Mouse (Mus musculus) embryonic facial prominence, embryonic 11.5 days (tissue): ENCODE data around the gene Rnf6. TPM values are rescaled to one million over a fixed set of nuclear protein-coding genes. Genes with fewer than 3 reads are reported as not detected.

ENCODE experiments used
- ATAC-seq: fragments of 200-750 bp; cut with Nextera tagmentation; replicated peaks from 2 replicates; pipeline ENCODE4 v1.8.0; 2017; ENCODE audit warnings: low read depth; ENCODE audit not compliant: insufficient number of reproducible peaks, low FRiP score, low TSS enrichment
- DNase-seq: peaks from one replicate; pipeline ENCODE4 v3.0.0-alpha.2; 2015; ENCODE audit warnings: low spot score
- H3K27ac ChIP-seq: fragments of 300-500 bp; sonication (generic); replicated peaks from 2 replicates; pipeline ENCODE4 v1.5.1; 2014; ENCODE audit warnings: mild to moderate bottlenecking, low read depth, low read length, control low read depth
- H3K27me3 ChIP-seq: fragments of 300-500 bp; sonication (generic); 2 replicates; pipeline ENCODE4 v1.6.1; 2014; ENCODE audit warnings: mild to moderate bottlenecking, low read length, moderate library complexity, mixed read lengths; ENCODE audit not compliant: control insufficient read depth, insufficient read depth
- H3K36me3 ChIP-seq: fragments of 300-500 bp; sonication (generic); replicated peaks from 2 replicates; pipeline ENCODE4 v1.6.1; 2014; ENCODE audit warnings: low read depth, mild to moderate bottlenecking, low read length, moderate library complexity, mixed read lengths; ENCODE audit not compliant: control insufficient read depth, insufficient read depth
- H3K4me1 ChIP-seq: fragments of 300-500 bp; sonication (generic); 2 replicates; pipeline ENCODE4 v1.6.1; 2014; ENCODE audit warnings: low read length, mixed read lengths; ENCODE audit not compliant: control insufficient read depth, insufficient read depth
- H3K4me2 ChIP-seq: fragments of 300-500 bp; sonication (generic); 2 replicates; pipeline ENCODE4 v1.6.1; 2014; ENCODE audit warnings: low read depth, mild to moderate bottlenecking, control low read depth, low read length, moderate library complexity
- H3K4me3 ChIP-seq: fragments of 300-500 bp; sonication (generic); 2 replicates; pipeline ENCODE4 v1.5.1; 2014; ENCODE audit warnings: low read depth, low read length, control low read depth
- H3K9ac ChIP-seq: fragments of 300-500 bp; sonication (generic); replicated peaks from 2 replicates; pipeline ENCODE4 v1.6.1; 2014; ENCODE audit warnings: mild to moderate bottlenecking, control low read depth, low read length
- H3K9me3 ChIP-seq: fragments of 300-500 bp; sonication (generic); replicated peaks from 2 replicates; pipeline ENCODE4 v1.6.1; 2016; ENCODE audit warnings: mild to moderate bottlenecking, low read length, inconsistent platforms, mixed read lengths; ENCODE audit not compliant: control insufficient read depth
- WGBS: fragments of 180-500 bp; shearing (Covaris S2); extraction: QIAGEN DNeasy Blood & Tissue Kit; methylation state at CpG from one replicate; pipeline ENCODE4 v1.1.7; 2014; 5-methylcytosine and 5-hydroxymethylcytosine counted together
- polyA plus RNA-seq: library from polyadenylated mRNA; unstranded; fragments of >200 nt; fragmentation: Nextera tagmentation; extraction: Ambion mirVana; gene quantifications from 2 replicates; pipeline ENCODE4 v1.2.1, GENCODE M21; 2014

Rnf6 gene
- polyA plus RNA-seq, 1 experiment from 2014 or later, result 23.7 TPM

DNA sequence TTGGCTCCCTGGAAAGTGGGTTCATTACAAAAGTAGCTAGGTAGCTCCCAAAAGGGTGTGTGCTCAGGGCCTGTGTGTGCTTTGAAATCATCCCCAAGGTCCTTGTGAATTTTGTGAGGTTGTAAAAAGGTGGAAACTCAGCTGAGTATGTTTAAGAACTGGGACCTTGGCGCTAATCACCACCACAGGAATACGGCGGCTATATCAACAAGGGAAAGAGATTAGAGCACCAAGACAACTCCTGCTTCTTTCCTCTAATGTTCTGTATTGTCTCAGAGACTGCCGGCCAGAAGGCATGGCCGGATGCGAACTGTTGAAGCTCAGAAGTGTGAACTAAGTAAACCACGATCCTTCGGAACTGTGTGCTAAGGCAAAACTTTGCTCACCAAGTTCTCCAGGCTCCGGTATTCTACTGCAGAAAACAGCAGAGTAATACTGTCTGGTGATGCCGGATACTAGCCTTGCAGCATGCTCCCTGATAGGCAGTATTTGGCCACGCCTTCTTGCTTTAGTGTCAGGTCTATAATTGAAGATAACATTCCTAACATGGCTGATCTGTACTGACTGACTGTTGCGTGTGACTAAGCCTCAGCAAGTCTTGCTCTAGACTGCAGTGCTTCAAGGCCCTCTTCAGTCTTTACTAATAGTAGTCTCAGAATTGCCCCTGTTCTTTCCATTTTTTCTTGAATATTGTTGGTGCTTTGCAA lies 29.2 kb upstream of the Rnf6 start:
- H3K9ac ChIP-seq, result no peak overlapping the region
- no peaks in the 10 kb centered on the region for H3K9me3 ChIP-seq
- ATAC-seq (no peak), DNase-seq (no peak)
- H3K4me1 ChIP-seq, result no peaks in the 10 kb centered on the region
- no peak overlapping the region for H3K4me2 ChIP-seq
- no peak overlapping the region for H3K4me3 ChIP-seq
- H3K36me3 ChIP-seq, result no peaks in the 10 kb centered on the region
- WGBS, result 91% methylated on average over 12 of the region's 12 CpGs
- no peaks in the 10 kb centered on the region for H3K27me3 ChIP-seq
- no peak overlapping the region for H3K27ac ChIP-seq

DNA sequence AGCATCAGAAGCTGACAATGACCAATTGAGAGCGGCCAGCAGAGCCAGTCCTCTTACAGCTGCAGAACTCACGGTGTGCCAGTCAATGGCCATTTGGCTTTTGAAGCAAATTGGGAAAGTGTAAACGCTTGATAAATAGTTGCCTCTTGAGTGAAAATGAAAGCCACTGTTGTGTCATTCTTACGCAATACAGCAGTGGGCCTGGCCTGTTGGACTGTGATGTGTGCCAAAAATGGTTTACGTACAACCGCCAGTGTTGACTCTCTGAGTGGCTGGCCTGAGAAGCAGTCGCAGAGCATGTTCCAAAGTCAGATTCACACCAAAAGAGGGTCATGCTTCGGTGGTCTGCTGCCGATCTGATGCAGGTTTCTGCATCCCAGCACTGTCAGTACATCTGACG lies 27.4 kb upstream of the Rnf6 start:
- Histone ChIP-seq H3K4me1 (no peaks in the 10 kb centered on the region), H3K9me3 (no peaks in the 10 kb centered on the region), H3K36me3 (no peaks in the 10 kb centered on the region), H3K27me3 (no peaks in the 10 kb centered on the region), H3K27ac (no peak overlapping the region), H3K4me2 (no peak overlapping the region), H3K9ac (no peak overlapping the region), H3K4me3 (no peak overlapping the region)
- no peak for DNase-seq
- WGBS, result 94% methylated on average over 10 of the region's 10 CpGs
- ATAC-seq, result no peak

DNA sequence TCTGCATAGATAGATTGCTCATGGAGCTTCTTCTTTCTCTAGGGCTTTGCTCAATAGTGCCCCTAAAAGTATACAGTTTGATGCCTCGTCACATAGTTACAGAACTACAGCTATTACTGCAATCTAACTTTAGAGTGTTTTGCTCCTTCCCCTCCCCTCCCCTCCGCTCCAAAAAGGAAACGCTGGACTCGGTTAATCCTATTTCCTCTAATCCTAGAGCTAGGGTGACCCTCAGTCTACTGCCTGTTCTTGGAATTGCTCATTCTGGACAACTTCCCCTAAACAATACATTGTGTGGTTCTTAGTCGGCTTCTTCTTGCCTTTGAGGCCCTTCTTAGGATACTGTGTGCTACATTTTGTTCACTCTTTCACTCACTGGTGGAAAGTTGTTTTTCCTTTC lies 26.4 kb upstream of the Rnf6 start:
- H3K4me2 ChIP-seq, result no peak overlapping the region
- no peak overlapping the region for H3K27ac ChIP-seq
- H3K36me3 ChIP-seq, result no peaks in the 10 kb centered on the region
- no peak for ATAC-seq
- 72% methylated on average over 5 of the region's 5 CpGs for WGBS
- no peaks in the 10 kb centered on the region for H3K4me1 ChIP-seq
- H3K9me3 ChIP-seq, result no peaks in the 10 kb centered on the region
- H3K9ac ChIP-seq, result no peak overlapping the region
- no peak overlapping the region for H3K4me3 ChIP-seq
- no peak for DNase-seq
- H3K27me3 ChIP-seq, result no peaks in the 10 kb centered on the region

DNA sequence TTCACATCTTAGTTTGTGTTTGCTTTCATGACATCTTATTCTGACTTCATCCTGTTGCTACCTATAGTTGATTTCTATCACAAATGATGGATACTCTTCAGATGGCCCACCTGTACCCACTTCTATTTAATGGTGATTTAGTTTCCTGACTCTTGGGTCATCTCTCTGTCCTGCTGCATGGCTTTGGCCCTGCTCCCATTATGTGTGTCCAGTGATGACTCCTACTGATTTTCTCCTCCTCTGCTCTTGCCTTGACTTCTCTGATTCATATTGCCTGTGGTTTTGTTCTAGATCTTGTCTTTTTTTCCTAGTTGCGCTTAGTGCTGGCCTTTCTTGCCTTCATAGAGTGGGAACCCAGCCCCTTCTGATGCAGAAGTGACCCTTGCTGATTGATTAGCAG lies 25.0 kb upstream of the Rnf6 start:
- Histone ChIP-seq H3K27me3 (no peaks in the 10 kb centered on the region), H3K9me3 (no peaks in the 10 kb centered on the region), H3K4me1 (no peaks in the 10 kb centered on the region), H3K4me2 (no peak overlapping the region), H3K4me3 (no peak overlapping the region), H3K27ac (no peak overlapping the region), H3K9ac (no peak overlapping the region), H3K36me3 (no peaks in the 10 kb centered on the region)
- ATAC-seq, result no peak
- DNase-seq, result no peak
- WGBS, result 95% methylated on average over 1 of the region's 1 CpGs

DNA sequence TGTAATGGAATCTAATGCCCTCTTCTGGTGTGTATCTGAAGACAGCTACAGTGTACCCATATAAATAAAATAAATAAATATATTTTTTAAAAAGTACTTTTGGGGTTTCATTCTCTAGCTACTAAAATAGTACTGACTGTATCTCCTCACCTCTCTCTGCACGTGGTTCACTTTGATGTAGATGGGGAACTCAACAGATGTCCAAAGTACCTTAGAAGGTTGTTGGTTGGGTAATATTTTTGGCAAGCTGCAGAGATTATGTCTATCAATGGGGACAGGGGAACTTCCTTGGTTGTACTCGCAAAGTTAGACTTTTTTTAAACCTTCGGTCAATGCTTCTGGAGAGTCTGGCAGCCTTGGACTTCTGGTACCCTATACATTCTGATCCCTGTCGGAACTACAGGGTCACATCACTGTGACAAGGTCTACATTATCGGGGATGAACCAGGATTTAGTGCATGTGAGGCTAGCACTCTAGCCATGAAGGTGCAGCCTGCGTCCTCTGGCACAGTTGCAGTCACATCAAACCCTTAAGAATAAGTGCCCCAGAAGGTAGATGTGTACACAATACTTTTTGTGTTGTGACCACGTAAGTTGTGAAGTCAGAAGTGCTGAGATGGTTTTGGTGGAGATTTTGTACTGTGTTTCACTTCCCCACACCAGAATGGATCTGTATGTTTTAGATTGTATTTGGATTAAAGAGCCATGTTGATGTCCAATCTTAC lies 24.5 kb upstream of the Rnf6 start:
- Histone ChIP-seq H3K27ac (no peak overlapping the region), H3K4me1 (no peaks in the 10 kb centered on the region), H3K36me3 (no peaks in the 10 kb centered on the region), H3K4me2 (no peak overlapping the region), H3K27me3 (no peaks in the 10 kb centered on the region), H3K9ac (no peak overlapping the region), H3K4me3 (no peak overlapping the region), H3K9me3 (no peaks in the 10 kb centered on the region)
- DNase-seq (no peak), ATAC-seq (no peak)
- WGBS, result 94% methylated on average over 7 of the region's 7 CpGs

DNA sequence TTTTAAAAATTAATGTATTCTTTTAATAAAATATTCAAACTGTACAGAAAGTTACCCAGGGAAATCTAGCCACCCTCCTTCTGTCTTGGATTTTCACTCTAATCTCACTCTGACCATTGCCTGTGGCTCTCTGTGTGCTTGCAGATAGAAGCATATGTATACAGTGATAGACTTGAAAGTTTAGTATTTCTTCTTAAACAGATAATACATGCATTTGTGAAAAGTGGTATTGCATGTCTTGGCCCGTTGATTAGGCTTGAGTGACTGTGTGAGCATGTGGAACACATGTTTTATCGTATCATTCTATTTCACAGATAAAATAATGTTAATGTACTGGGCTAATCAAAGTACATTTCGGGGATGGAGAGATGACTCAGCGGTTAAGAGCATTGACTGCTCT lies 23.8 kb upstream of the Rnf6 start:
- no peak for DNase-seq
- Histone ChIP-seq H3K4me2 (no peak overlapping the region), H3K4me1 (no peaks in the 10 kb centered on the region), H3K4me3 (no peak overlapping the region), H3K9ac (no peak overlapping the region), H3K27me3 (no peaks in the 10 kb centered on the region), H3K27ac (no peak overlapping the region), H3K9me3 (no peaks in the 10 kb centered on the region), H3K36me3 (no peaks in the 10 kb centered on the region)
- no peak for ATAC-seq
- 95% methylated on average over 4 of the region's 4 CpGs for WGBS

DNA sequence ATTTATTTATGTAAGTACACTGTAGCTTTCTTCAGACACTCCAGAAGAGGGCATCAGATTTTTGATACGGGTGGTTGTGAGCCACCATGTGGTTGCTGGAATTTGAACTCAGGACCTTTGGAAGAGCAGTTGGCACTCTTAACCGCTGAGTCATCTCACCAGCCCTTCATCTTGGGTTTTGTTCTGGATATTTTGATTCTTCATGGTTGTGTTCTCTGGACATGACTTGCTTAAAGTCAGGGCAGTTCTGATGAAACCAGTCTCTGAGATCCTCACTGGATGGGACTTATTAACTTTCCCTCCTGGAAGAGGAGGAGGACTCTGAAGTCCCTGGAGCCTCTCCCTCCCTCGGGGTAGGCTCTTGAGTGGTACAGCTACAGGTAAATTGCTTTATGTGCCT lies 19.8 kb upstream of the Rnf6 start:
- ATAC-seq, result no peak
- H3K36me3 ChIP-seq, result no peaks in the 10 kb centered on the region; the same call in 1 of the 2 replicates
- no peaks in the 10 kb centered on the region for H3K27me3 ChIP-seq
- H3K4me1 ChIP-seq, result no peaks in the 10 kb centered on the region
- DNase-seq, result no peak
- H3K27ac ChIP-seq, result no peak overlapping the region
- no peak overlapping the region for H3K9ac ChIP-seq
- H3K4me2 ChIP-seq, result no peak overlapping the region
- WGBS, result 93% methylated on average over 3 of the region's 3 CpGs
- no peaks in the 10 kb centered on the region for H3K9me3 ChIP-seq
- no peak overlapping the region for H3K4me3 ChIP-seq

DNA sequence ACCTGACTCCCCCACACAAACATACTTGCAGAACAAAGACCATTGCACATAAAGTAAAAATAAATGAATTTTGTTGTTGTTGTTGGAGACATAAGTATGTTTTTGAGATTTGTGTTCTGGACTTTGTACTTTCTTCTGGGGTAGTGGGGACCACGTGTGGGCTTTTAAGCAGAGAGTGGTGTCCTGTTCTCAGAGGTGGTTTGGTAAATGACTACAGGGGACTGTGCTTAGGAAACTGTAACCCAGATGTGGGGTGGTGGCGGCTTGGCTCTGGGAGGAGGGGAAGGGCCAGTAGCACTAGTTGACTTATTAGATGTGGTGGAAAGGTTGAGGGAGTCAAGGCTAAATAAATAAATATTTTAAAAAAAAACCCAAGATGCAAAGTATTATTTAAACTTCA lies 19.4 kb upstream of the Rnf6 start:
- WGBS, result 89% methylated on average over 2 of the region's 2 CpGs
- Histone ChIP-seq H3K4me2 (no peak overlapping the region), H3K9me3 (no peaks in the 10 kb centered on the region), H3K4me3 (no peak overlapping the region), H3K27ac (no peak overlapping the region), H3K27me3 (no peaks in the 10 kb centered on the region), H3K36me3 (no peaks in the 10 kb centered on the region; the same call in 1 of the 2 replicates), H3K9ac (no peak overlapping the region), H3K4me1 (no peaks in the 10 kb centered on the region)
- ATAC-seq (no peak), DNase-seq (no peak)
